Mouse (Mus musculus) limb, embryonic 13.5 days (tissue): ENCODE data around the gene Fkrp. TPM values are rescaled to one million over a fixed set of nuclear protein-coding genes. Genes with fewer than 3 reads are reported as not detected.

Experiments used
- ATAC-seq: fragments of 200-750 bp; cut with Nextera tagmentation; 2 replicates; pipeline ENCODE4 v1.8.0; 2017; ENCODE audit warnings: low read depth, moderate number of reproducible peaks, moderate TSS enrichment; ENCODE audit not compliant: low FRiP score
- H3K27ac ChIP-seq: fragments of 300-500 bp; sonication (generic); 2 replicates; pipeline ENCODE4 v1.5.1; 2015; ENCODE audit warnings: inconsistent platforms, mild to moderate bottlenecking, moderate library complexity
- H3K27me3 ChIP-seq: fragments of 300-500 bp; sonication (generic); 2 replicates; pipeline ENCODE4 v1.6.1; 2015; ENCODE audit warnings: mild to moderate bottlenecking, inconsistent platforms
- H3K36me3 ChIP-seq: fragments of 300-500 bp; sonication (generic); 2 replicates; pipeline ENCODE4 v1.6.1; 2015; ENCODE audit warnings: inconsistent platforms, mild to moderate bottlenecking, moderate library complexity
- H3K4me1 ChIP-seq: fragments of 300-500 bp; sonication (generic); 2 replicates; pipeline ENCODE4 v1.6.1; 2015; ENCODE audit warnings: inconsistent platforms
- H3K4me2 ChIP-seq: fragments of 300-500 bp; sonication (generic); replicated peaks from 2 replicates; pipeline ENCODE4 v1.6.1; 2015; ENCODE audit warnings: inconsistent platforms, mild to moderate bottlenecking, moderate library complexity
- H3K4me3 ChIP-seq: fragments of 300-500 bp; sonication (generic); 2 replicates; pipeline ENCODE4 v1.5.1; 2015; ENCODE audit warnings: moderate library complexity, mild to moderate bottlenecking, inconsistent platforms
- H3K9ac ChIP-seq: fragments of 300-500 bp; sonication (generic); 2 replicates; pipeline ENCODE4 v1.6.1; 2015; ENCODE audit warnings: mild to moderate bottlenecking, inconsistent platforms
- H3K9me3 ChIP-seq: fragments of 300-500 bp; sonication (generic); 2 replicates; pipeline ENCODE4 v1.6.1; 2016; ENCODE audit warnings: inconsistent platforms
- whole genome bisulfite sequencing: fragments of 180-500 bp; shearing (Covaris S2); methylation state at CpG from one replicate; pipeline ENCODE4 v1.1.7; 2015; 5-methylcytosine and 5-hydroxymethylcytosine counted together
- polyA plus RNA-seq: library from polyadenylated mRNA; unstranded; fragments of >200 nt; fragmentation: Nextera tagmentation; extraction: Ambion mirVana; gene quantifications from 2 replicates; pipeline ENCODE4 v1.2.1, GENCODE M21; 2015

Fkrp gene
- polyA plus RNA-seq, 1 experiment from 2014 or later: 33.3 TPM

GRCm38 (mm10) chr7:16810920-16811648, 5.4 kb downstream of the Fkrp start:
- H3K27me3 ChIP-seq: peaks cover 31% of the 10 kb centered on the region
- peak overlapping the region; percentile 67 for H3K9ac ChIP-seq
- 6% methylated on average over 90 of the region's 90 CpGs for WGBS
- no peak overlapping the region for H3K27ac ChIP-seq
- H3K4me3 ChIP-seq: peak overlapping the region; percentile 49
- peaks cover 34% of the 10 kb centered on the region for H3K4me1 ChIP-seq
- H3K36me3 ChIP-seq: peaks cover 55% of the 10 kb centered on the region
- peak overlapping the region; percentile 98 for H3K4me2 ChIP-seq
- peak; percentile 22; the same call in 1 of the 2 replicates for ATAC-seq
- no peaks in the 10 kb centered on the region for H3K9me3 ChIP-seq

GRCm38 (mm10) chr7:16810399-16810919, 6.1 kb downstream of the Fkrp start:
- Histone ChIP-seq H3K4me2 (peak overlapping the region; percentile 98), H3K9ac (peak overlapping the region; percentile 67), H3K36me3 (peaks cover 55% of the 10 kb centered on the region), H3K4me3 (peak overlapping the region; percentile 49), H3K27me3 (peaks cover 31% of the 10 kb centered on the region), H3K4me1 (peaks cover 30% of the 10 kb centered on the region), H3K9me3 (no peaks in the 10 kb centered on the region), H3K27ac (no peak overlapping the region)
- 46% methylated on average over 28 of the region's 28 CpGs for WGBS
- no peak for ATAC-seq

DNA sequence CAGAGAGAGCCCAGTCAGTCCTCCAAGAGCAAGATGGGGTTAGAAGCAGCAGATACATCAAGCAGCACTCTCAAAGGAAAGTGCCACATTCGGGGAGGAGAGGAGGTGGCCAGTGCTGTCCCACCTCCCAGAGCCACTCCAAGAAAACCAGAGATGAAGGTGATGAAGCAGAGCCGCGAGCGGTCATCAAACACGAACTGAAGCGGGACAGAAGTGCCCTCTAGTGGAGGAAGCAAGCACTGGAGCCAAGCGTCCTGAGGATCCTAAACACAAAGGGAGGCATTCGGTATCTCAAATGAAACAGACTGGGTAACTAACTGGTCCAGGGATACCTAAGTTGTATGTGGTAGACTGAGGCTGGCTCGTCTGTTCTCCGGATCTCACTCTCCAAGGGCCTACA, 6.8 kb downstream of the Fkrp start:
- Histone ChIP-seq H3K27me3 (peaks cover 31% of the 10 kb centered on the region), H3K36me3 (peaks cover 55% of the 10 kb centered on the region), H3K9ac (no peak overlapping the region), H3K27ac (no peak overlapping the region), H3K4me2 (no peak overlapping the region; the same call in 1 of the 2 replicates), H3K9me3 (no peaks in the 10 kb centered on the region), H3K4me1 (peaks cover 23% of the 10 kb centered on the region), H3K4me3 (no peak overlapping the region)
- 23% methylated on average over 10 of the region's 10 CpGs for WGBS
- ATAC-seq: 0 out of 2 replicates have a peak, but pooled peaks have one; percentile 12

GRCm38 (mm10) chr7:16808647-16809046, 7.9 kb downstream of the Fkrp start:
- Histone ChIP-seq H3K4me2 (no peak overlapping the region), H3K9me3 (no peaks in the 10 kb centered on the region), H3K4me1 (peaks cover 23% of the 10 kb centered on the region), H3K9ac (no peak overlapping the region), H3K27me3 (peaks cover 31% of the 10 kb centered on the region), H3K27ac (no peak overlapping the region), H3K36me3 (peaks cover 46% of the 10 kb centered on the region), H3K4me3 (no peak overlapping the region)
- 79% methylated on average over 9 of the region's 9 CpGs for WGBS
- no peak for ATAC-seq

DNA sequence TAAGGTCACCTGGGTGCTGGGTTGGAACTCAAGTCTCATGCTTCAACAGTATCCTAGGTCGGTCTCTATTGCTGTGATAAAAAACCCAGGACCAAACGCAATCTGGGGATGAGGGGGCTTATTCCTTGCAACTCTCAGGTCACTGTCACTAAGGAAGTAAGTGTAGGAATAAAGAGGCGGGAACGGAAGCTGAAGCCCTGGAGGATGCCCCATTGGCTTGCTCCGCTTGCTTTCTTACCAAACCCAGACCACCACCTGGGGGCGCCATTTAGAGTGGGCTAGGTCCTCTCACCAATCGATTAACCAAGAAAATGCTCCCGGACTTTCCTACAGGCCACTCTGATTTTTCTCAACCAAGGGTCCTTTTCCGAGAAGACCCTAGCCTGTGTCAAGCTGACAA, 8.6 kb downstream of the Fkrp start:
- no peaks in the 10 kb centered on the region for H3K9me3 ChIP-seq
- no peak overlapping the region for H3K9ac ChIP-seq
- WGBS: 90% methylated on average over 9 of the region's 9 CpGs

DNA sequence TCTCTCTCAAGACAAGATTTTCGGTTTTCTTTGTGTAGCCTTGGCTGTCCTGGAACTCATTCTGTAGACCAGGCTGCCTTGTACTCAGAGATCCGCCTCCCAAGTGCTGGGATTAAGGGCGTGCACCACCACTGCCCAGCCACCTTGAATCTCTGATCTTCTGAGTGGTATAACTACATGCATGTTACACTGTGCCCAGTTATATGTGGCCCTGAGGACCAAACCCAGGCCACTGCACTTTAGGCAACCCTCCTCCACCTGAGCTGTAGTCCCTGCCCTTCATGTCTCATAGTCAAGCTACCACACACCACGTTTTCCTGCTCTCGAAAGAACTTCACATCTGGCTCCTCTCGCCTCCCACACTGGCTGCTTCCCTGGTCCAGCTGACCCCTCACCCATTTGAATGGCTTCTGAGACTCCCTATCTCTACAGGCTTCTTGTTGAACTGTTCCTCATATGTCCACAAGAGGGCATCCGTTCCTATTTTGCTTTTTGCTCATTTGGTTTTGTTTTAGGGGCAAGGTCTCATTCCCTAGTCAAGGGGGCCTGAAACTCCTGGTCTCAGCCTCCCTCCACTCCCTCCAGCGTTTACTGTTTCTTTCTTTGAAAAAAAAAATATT, 12.0 kb downstream of the Fkrp start:
- no peak for ATAC-seq
- 36% methylated on average over 8 of the region's 8 CpGs for WGBS

More for the DNA sequence above, 8.6 kb downstream of the Fkrp start:
- peaks cover 23% of the 10 kb centered on the region for H3K4me1 ChIP-seq
- peaks cover 39% of the 10 kb centered on the region for H3K36me3 ChIP-seq
- no peak overlapping the region for H3K4me2 ChIP-seq
- no peak for ATAC-seq
- no peak overlapping the region for H3K4me3 ChIP-seq
- peaks cover 28% of the 10 kb centered on the region for H3K27me3 ChIP-seq
- no peak overlapping the region for H3K27ac ChIP-seq

DNA sequence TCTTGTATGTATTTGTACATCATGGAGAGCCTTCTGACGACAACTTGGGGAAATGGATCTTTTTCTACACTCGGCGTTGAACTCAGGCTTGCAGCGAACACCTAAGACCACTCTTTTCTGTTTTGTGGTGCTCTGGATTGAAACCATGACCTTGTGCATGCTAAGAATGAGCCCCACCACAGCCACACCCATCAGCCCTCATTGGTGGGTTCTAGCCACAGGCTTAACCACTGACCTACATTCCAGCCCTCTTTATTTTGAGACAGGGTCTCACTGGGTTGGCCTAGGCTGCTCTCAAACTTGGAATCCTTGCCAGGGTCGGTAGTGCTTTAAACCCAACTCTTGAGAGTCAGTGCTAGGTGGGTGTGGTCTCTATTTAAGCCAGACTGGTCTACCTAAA, 21.6 kb downstream of the Fkrp start:
- Histone ChIP-seq H3K36me3 (peaks cover 61% of the 10 kb centered on the region), H3K4me1 (no peaks in the 10 kb centered on the region), H3K4me3 (no peak overlapping the region), H3K27ac (no peak overlapping the region), H3K9me3 (no peaks in the 10 kb centered on the region), H3K9ac (no peak overlapping the region; the same call in 1 of the 2 replicates), H3K27me3 (no peaks in the 10 kb centered on the region), H3K4me2 (no peak overlapping the region)
- 87% methylated on average over 5 of the region's 5 CpGs for WGBS
- ATAC-seq: no peak

More for the DNA sequence above, 12.0 kb downstream of the Fkrp start:
- H3K27ac ChIP-seq: no peak overlapping the region
- no peaks in the 10 kb centered on the region for H3K27me3 ChIP-seq
- H3K4me1 ChIP-seq: 0 out of 2 replicates have a peak, but pooled peaks cover under 1% of the 10 kb centered on the region
- peaks cover 27% of the 10 kb centered on the region for H3K36me3 ChIP-seq
- H3K9ac ChIP-seq: no peak overlapping the region
- no peaks in the 10 kb centered on the region for H3K9me3 ChIP-seq
- no peak overlapping the region for H3K4me3 ChIP-seq
- H3K4me2 ChIP-seq: no peak overlapping the region

DNA sequence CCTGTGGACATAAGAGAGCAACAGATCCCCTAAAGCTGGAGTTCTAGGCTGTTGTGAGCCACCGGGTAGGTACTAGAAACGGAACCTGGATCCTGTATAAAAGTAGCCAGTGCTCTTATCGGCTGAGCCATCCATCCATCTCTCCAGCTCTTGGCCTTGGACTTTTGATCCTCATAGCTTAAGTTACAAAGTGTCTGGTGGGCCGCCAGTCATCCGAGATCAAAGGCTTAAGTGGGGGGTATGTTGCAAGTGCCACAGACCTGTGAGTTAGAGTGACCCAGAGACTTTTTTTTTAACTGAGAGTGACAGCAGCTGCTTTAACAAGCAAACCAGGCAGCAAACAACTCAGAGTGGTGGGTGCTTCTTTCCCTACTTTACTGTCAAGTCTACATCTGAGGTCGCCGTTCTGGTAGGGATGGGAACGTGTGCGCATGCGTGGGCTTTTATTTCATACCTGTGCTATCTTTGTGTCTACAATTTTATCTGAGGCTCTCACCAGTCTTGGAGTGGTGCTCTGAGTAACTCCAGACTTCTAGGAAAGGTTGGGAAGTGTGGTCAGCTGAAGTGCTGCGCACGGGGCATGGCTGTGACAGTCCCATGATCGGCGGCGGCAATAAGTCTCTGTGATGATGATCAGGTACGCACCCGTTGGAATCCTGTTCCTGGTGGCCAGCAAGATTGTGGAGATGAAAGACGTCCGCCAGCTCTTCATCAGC, 23.4 kb downstream of the Fkrp start:
- Histone ChIP-seq H3K9me3 (no peaks in the 10 kb centered on the region), H3K4me1 (no peaks in the 10 kb centered on the region), H3K27me3 (no peaks in the 10 kb centered on the region), H3K4me3 (no peak overlapping the region), H3K27ac (no peak overlapping the region), H3K36me3 (peaks cover 61% of the 10 kb centered on the region), H3K4me2 (no peak overlapping the region), H3K9ac (no peak overlapping the region)
- 87% methylated on average over 19 of the region's 19 CpGs for WGBS
- ATAC-seq: no peak

- Histone ChIP-seq H3K4me3 (no peak overlapping the region), H3K27ac (no peak overlapping the region), H3K4me2 (no peak overlapping the region), H3K9ac (0 out of 2 replicates have a peak overlapping the region, but pooled peaks have one; percentile 9), H3K27me3 (no peaks in the 10 kb centered on the region), H3K9me3 (no peaks in the 10 kb centered on the region), H3K36me3 (peaks cover 61% of the 10 kb centered on the region), H3K4me1 (no peaks in the 10 kb centered on the region)
- ATAC-seq: no peak
- 73% methylated on average over 5 of the region's 5 CpGs for WGBS
Measured at GRCm38 (mm10) chr7:16792316-16792715, 24.2 kb downstream of the Fkrp start.

DNA sequence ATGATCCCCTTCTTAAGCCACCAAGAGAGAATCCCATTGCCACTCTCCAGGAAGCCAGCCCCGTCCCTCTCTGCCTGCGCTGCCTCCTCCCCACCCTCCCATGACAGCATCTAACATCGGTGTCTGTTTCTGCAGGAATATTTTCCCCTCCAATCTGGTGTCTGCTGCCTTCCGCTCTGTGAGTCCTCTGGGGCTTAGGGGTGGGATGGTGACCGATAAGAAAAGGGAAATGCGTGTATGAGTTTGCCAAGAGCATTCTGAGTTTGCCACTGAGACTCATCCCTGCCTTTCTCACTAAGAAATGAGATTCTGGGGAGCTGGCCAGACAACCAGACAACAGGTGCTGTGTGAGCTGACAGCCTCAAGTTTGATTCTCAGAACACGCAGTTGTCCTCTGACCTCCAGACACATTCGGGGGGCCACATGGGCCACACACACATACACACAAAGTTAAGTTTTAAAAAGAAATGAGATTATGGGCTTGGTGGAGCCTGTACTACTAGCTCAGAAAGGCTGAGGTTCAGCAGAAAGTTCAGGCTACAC, 30.9 kb downstream of the Fkrp start:
- Histone ChIP-seq H3K4me2 (no peak overlapping the region), H3K4me1 (peaks cover 30% of the 10 kb centered on the region), H3K9me3 (no peaks in the 10 kb centered on the region), H3K4me3 (no peak overlapping the region), H3K36me3 (peaks cover 34% of the 10 kb centered on the region), H3K9ac (no peak overlapping the region), H3K27me3 (no peaks in the 10 kb centered on the region), H3K27ac (no peak overlapping the region)
- WGBS: 80% methylated on average over 8 of the region's 8 CpGs
- no peak for ATAC-seq

DNA sequence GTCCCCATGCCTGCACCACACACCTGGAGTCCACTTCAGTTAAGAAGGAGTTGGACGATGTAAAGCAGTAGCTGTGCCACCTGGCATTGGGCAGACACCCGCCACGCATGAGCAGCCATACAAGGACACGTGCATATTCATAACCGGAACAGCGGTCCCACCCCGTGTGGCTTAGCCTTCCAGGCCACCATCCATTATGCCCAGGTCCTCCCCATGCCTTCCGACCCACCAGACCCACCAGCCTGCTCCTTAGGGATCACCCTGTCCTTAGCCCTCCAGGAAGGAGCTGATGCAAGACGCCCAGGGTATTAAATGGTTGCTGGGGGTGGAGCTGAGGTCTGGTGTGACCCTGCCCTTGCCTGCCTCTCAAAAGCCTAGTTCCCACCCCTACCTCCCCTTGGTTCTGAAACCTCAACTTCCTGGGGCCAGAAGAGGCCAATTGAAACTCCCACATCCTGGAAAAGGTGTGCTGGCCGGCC, 32.0 kb downstream of the Fkrp start:
- Histone ChIP-seq H3K4me1 (peaks cover 30% of the 10 kb centered on the region), H3K36me3 (peaks cover 25% of the 10 kb centered on the region), H3K4me3 (peak overlapping the region; percentile 67; the same call in 1 of the 2 replicates), H3K27ac (no peak overlapping the region), H3K27me3 (no peaks in the 10 kb centered on the region), H3K9me3 (no peaks in the 10 kb centered on the region), H3K9ac (0 out of 2 replicates have a peak overlapping the region, but pooled peaks have one; percentile 82), H3K4me2 (peak overlapping the region; percentile 100)
- WGBS: 68% methylated on average over 10 of the region's 10 CpGs
- ATAC-seq: no peak
